Mouse (Mus musculus): Measurements from ENCODE around the gene Pdha2. TPM values are rescaled to one million over a fixed set of nuclear protein-coding genes. Genes with fewer than 3 reads are reported as not detected.

Gene Pdha2
- polyA plus RNA-seq (2014; fragmentation: Nextera tagmentation; extraction: Ambion mirVana): not detected in 2 replicates

GRCm38 (mm10) chr3:141212255-141212654 is at the start of gene Pdha2:
Gene Pdha2, minus strand, starts transcription at chr3:141212355.
- ATAC-seq (no peak), DNase-seq (ENCODE audit: low spot score) (no peak)
- H3K4me1 ChIP-seq (ENCODE audit: control insufficient read depth, insufficient read depth, low read length): no peaks in the 10 kb centered on the region
- H3K36me3 ChIP-seq (ENCODE audit: control insufficient read depth, insufficient read depth, low read length): no peaks in the 10 kb centered on the region
- no peak within 1 kb of the TSS for H3K4me3 ChIP-seq (ENCODE audit: low read depth, low read length)
- H3K9me3 ChIP-seq (replicated peaks; ENCODE audit: control insufficient read depth, low read length): peaks cover 2% of the 10 kb centered on the region; the same call in 1 of the 2 replicates
- no peak within 1 kb of the TSS for H3K27ac ChIP-seq (ENCODE audit: low read depth, low read length)
- no peak within 1 kb of the TSS for H3K4me2 ChIP-seq (ENCODE audit: low read length)
- H3K9ac ChIP-seq (ENCODE audit: low read length): no peak within 1 kb of the TSS
- WGBS: 93% methylated on average over 5 of the region's 5 CpGs
- H3K27me3 ChIP-seq (replicated peaks; ENCODE audit: control insufficient read depth, insufficient read depth, low read length): no peaks in the 10 kb centered on the region

- H3K9ac ChIP-seq (ENCODE audit: low read length): no peak overlapping the region
- no peak overlapping the region for H3K4me2 ChIP-seq (ENCODE audit: low read length)
- H3K9me3 ChIP-seq (replicated peaks; ENCODE audit: control insufficient read depth, low read length): no peaks in the 10 kb centered on the region
- no peak for DNase-seq (ENCODE audit: low spot score)
- WGBS: 100% methylated on average over 1 of the region's 1 CpGs
- no peaks in the 10 kb centered on the region for H3K36me3 ChIP-seq (ENCODE audit: control insufficient read depth, insufficient read depth, low read length)
- no peaks in the 10 kb centered on the region for H3K4me1 ChIP-seq (ENCODE audit: control insufficient read depth, insufficient read depth, low read length)
- no peak overlapping the region for H3K4me3 ChIP-seq (ENCODE audit: low read depth, low read length)
- ATAC-seq: no peak
- H3K27ac ChIP-seq (ENCODE audit: low read depth, low read length): no peak overlapping the region
- no peaks in the 10 kb centered on the region for H3K27me3 ChIP-seq (replicated peaks; ENCODE audit: control insufficient read depth, insufficient read depth, low read length)
Observed at GRCm38 (mm10) chr3:141260518-141260917, 48.4 kb upstream of the Pdha2 start.

- Histone ChIP-seq H3K4me3 (ENCODE audit: low read depth, low read length) (no peak overlapping the region), H3K27ac (ENCODE audit: low read depth, low read length) (no peak overlapping the region), H3K9ac (ENCODE audit: low read length) (no peak overlapping the region), H3K4me2 (ENCODE audit: low read length) (no peak overlapping the region), H3K4me1 (ENCODE audit: control insufficient read depth, insufficient read depth, low read length) (no peaks in the 10 kb centered on the region), H3K9me3 (replicated peaks; ENCODE audit: control insufficient read depth, low read length) (no peaks in the 10 kb centered on the region), H3K27me3 (replicated peaks; ENCODE audit: control insufficient read depth, insufficient read depth, low read length) (no peaks in the 10 kb centered on the region), H3K36me3 (ENCODE audit: control insufficient read depth, insufficient read depth, low read length) (no peaks in the 10 kb centered on the region)
- WGBS: 72% methylated on average over 1 of the region's 1 CpGs
- ATAC-seq (peak; percentile 67; the same call in 1 of the 2 replicates), DNase-seq (ENCODE audit: low spot score) (peak; percentile 19)
Observed at GRCm38 (mm10) chr3:141251440-141251839, 39.3 kb upstream of the Pdha2 start.

GRCm38 (mm10) chr3:141244725-141245298 is 32.7 kb upstream of the Pdha2 start:
- H3K4me1 ChIP-seq (ENCODE audit: control insufficient read depth, insufficient read depth, low read length): no peaks in the 10 kb centered on the region
- no peaks in the 10 kb centered on the region for H3K27me3 ChIP-seq (replicated peaks; ENCODE audit: control insufficient read depth, insufficient read depth, low read length)
- no peak overlapping the region for H3K4me2 ChIP-seq (ENCODE audit: low read length)
- H3K9ac ChIP-seq (ENCODE audit: low read length): no peak overlapping the region
- no peaks in the 10 kb centered on the region for H3K9me3 ChIP-seq (replicated peaks; ENCODE audit: control insufficient read depth, low read length)
- ATAC-seq: peak; percentile 52
- no peak overlapping the region for H3K4me3 ChIP-seq (ENCODE audit: low read depth, low read length)
- no peaks in the 10 kb centered on the region for H3K36me3 ChIP-seq (ENCODE audit: control insufficient read depth, insufficient read depth, low read length)
- 38% methylated on average over 5 of the region's 5 CpGs for WGBS
- no peak overlapping the region for H3K27ac ChIP-seq (ENCODE audit: low read depth, low read length)
- peak; percentile 32 for DNase-seq (ENCODE audit: low spot score)

GRCm38 (mm10) chr3:141238071-141238470 is 25.9 kb upstream of the Pdha2 start:
- H3K9me3 ChIP-seq (replicated peaks; ENCODE audit: control insufficient read depth, low read length): no peaks in the 10 kb centered on the region
- no peak overlapping the region for H3K9ac ChIP-seq (ENCODE audit: low read length)
- ATAC-seq: no peak
- H3K4me3 ChIP-seq (ENCODE audit: low read depth, low read length): no peak overlapping the region
- H3K4me2 ChIP-seq (ENCODE audit: low read length): no peak overlapping the region
- H3K27me3 ChIP-seq (replicated peaks; ENCODE audit: control insufficient read depth, insufficient read depth, low read length): no peaks in the 10 kb centered on the region
- 72% methylated on average over 2 of the region's 2 CpGs for WGBS
- no peaks in the 10 kb centered on the region for H3K4me1 ChIP-seq (ENCODE audit: control insufficient read depth, insufficient read depth, low read length)
- H3K36me3 ChIP-seq (ENCODE audit: control insufficient read depth, insufficient read depth, low read length): no peaks in the 10 kb centered on the region
- DNase-seq (ENCODE audit: low spot score): no peak
- H3K27ac ChIP-seq (ENCODE audit: low read depth, low read length): no peak overlapping the region

- Histone ChIP-seq H3K9ac (ENCODE audit: low read length) (no peak overlapping the region), H3K4me3 (ENCODE audit: low read depth, low read length) (no peak overlapping the region), H3K4me1 (ENCODE audit: control insufficient read depth, insufficient read depth, low read length) (no peaks in the 10 kb centered on the region), H3K4me2 (ENCODE audit: low read length) (no peak overlapping the region), H3K9me3 (replicated peaks; ENCODE audit: control insufficient read depth, low read length) (no peaks in the 10 kb centered on the region), H3K36me3 (ENCODE audit: control insufficient read depth, insufficient read depth, low read length) (no peaks in the 10 kb centered on the region), H3K27me3 (replicated peaks; ENCODE audit: control insufficient read depth, insufficient read depth, low read length) (no peaks in the 10 kb centered on the region), H3K27ac (ENCODE audit: low read depth, low read length) (no peak overlapping the region)
- DNase-seq (ENCODE audit: low spot score) (no peak), ATAC-seq (no peak)
- WGBS: 61% methylated on average over 2 of the region's 2 CpGs
Observed at GRCm38 (mm10) chr3:141229148-141229547, 17.0 kb upstream of the Pdha2 start.

GRCm38 (mm10) chr3:141222339-141222738 is 10.2 kb upstream of the Pdha2 start:
- Histone ChIP-seq H3K27me3 (replicated peaks; ENCODE audit: control insufficient read depth, insufficient read depth, low read length) (no peaks in the 10 kb centered on the region), H3K4me3 (ENCODE audit: low read depth, low read length) (no peak overlapping the region), H3K9ac (ENCODE audit: low read length) (no peak overlapping the region), H3K36me3 (ENCODE audit: control insufficient read depth, insufficient read depth, low read length) (no peaks in the 10 kb centered on the region), H3K4me2 (ENCODE audit: low read length) (no peak overlapping the region), H3K9me3 (replicated peaks; ENCODE audit: control insufficient read depth, low read length) (no peaks in the 10 kb centered on the region), H3K4me1 (ENCODE audit: control insufficient read depth, insufficient read depth, low read length) (no peaks in the 10 kb centered on the region), H3K27ac (ENCODE audit: low read depth, low read length) (no peak overlapping the region)
- 67% methylated on average over 1 of the region's 1 CpGs for WGBS
- ATAC-seq: no peak
- no peak for DNase-seq (ENCODE audit: low spot score)

- DNase-seq (ENCODE audit: low spot score) (no peak), ATAC-seq (no peak)
- H3K9me3 ChIP-seq (replicated peaks; ENCODE audit: control insufficient read depth, low read length): no peaks in the 10 kb centered on the region
- H3K36me3 ChIP-seq (ENCODE audit: control insufficient read depth, insufficient read depth, low read length): no peaks in the 10 kb centered on the region
- H3K4me2 ChIP-seq (ENCODE audit: low read length): no peak overlapping the region
- 96% methylated on average over 2 of the region's 2 CpGs for WGBS
- no peak overlapping the region for H3K27ac ChIP-seq (ENCODE audit: low read depth, low read length)
- H3K27me3 ChIP-seq (replicated peaks; ENCODE audit: control insufficient read depth, insufficient read depth, low read length): no peaks in the 10 kb centered on the region
- no peak overlapping the region for H3K4me3 ChIP-seq (ENCODE audit: low read depth, low read length)
- no peaks in the 10 kb centered on the region for H3K4me1 ChIP-seq (ENCODE audit: control insufficient read depth, insufficient read depth, low read length)
- no peak overlapping the region for H3K9ac ChIP-seq (ENCODE audit: low read length)
Observed at GRCm38 (mm10) chr3:141218561-141218960, 6.4 kb upstream of the Pdha2 start.

- Histone ChIP-seq H3K27ac (ENCODE audit: low read depth, low read length) (no peak overlapping the region), H3K4me1 (ENCODE audit: control insufficient read depth, insufficient read depth, low read length) (no peaks in the 10 kb centered on the region), H3K27me3 (replicated peaks; ENCODE audit: control insufficient read depth, insufficient read depth, low read length) (no peaks in the 10 kb centered on the region), H3K4me3 (ENCODE audit: low read depth, low read length) (no peak overlapping the region), H3K9me3 (replicated peaks; ENCODE audit: control insufficient read depth, low read length) (no peaks in the 10 kb centered on the region), H3K9ac (ENCODE audit: low read length) (no peak overlapping the region), H3K36me3 (ENCODE audit: control insufficient read depth, insufficient read depth, low read length) (no peaks in the 10 kb centered on the region), H3K4me2 (ENCODE audit: low read length) (no peak overlapping the region)
- no peak for ATAC-seq
- peak; percentile 13 for DNase-seq (ENCODE audit: low spot score)
Observed at GRCm38 (mm10) chr3:141216999-141217398, 4.8 kb upstream of the Pdha2 start.

Measured in forebrain, embryonic 14.5 days (tissue).